Mouse (Mus musculus): ENCODE results near the gene Cnot8. TPM values are rescaled to one million over a fixed set of nuclear protein-coding genes. Genes with fewer than 3 reads are reported as not detected.

Cnot8 gene
- 60.1 to 62.6 TPM (median 60.8 TPM) in 4 replicates for total RNA-seq (2023; ENCODE audit: inconsistent age)

DNA sequence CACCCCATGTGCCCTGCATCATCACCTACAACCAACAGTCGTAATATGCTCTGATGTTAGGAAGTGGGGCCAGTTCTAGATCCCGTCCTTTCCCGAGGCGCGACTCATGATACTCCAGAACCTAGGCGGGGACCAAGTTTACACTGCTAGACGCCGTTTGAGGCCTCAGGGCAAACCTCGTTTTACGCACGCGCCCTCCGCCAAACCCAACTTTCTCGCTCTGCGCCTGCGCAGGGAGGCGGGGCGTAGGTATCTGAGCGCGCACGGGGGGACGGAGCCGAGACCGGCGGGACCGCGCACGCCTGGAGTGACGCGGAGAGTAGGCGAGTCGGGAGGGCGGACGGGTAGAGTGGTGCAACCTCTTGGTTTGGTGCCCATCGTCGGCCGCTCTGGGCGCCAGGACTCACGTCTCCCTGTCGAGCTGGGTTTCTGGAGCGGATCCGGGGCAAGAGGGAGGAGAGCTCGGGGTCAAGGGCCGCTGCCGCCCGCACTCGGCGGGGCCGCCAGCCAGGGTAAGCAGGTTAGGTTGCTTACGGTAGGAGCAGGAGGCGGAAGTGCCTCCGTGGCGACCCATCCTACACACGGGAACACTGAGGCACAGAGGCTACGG is at the start of gene Cnot8:
TSS of gene Cnot8 (plus strand) at position 457 of the 610 bp plus-strand sequence.

DNA sequence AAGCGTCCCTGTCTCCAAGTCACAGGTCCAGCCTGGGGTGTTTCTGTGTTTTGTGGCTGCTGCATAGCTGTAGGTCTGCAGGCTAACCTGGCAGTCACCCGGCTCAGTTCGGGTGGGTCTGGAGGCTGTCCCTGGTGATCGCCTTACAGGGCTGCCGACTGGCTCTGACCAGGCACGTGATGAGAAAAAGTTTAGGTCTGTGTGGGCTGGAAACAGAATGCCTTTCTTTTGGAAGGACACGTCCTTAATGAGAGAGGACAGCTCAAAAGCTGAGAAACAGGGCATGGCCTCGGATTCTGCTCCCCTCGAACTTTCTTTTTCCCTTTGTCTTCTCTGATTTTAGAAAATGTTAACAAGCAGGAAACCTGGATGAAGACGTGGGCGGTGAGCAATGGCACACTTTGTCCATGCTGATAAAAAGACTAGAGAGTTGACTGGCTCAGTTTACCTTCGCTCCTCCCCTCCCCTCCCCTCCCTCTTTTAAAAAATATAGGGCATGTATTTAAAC is 10.9 kb upstream of the Cnot8 start, which contains the start of gene Gm12248:
TSS of gene Gm12248 (minus strand) at position 114 of the 508 bp plus-strand sequence.

Other genes with a start within 250 kb of the Cnot8 start
- 94.1 to 102 TPM (median 95.3 TPM) in 4 replicates for gene Larp1, start 95.1 kb upstream of the Cnot8 start, total RNA-seq (2023; ENCODE audit: inconsistent age)
- gene Gm12248, start 11.0 kb upstream of the Cnot8 start, total RNA-seq (2023; ENCODE audit: inconsistent age): not detected in 4 replicates
- 19.0 to 25.7 TPM (median 23.6 TPM) in 4 replicates for gene Gemin5, start 64.4 kb downstream of the Cnot8 start, total RNA-seq (2023; ENCODE audit: inconsistent age)
- 19.3 to 27.3 TPM (median 23.6 TPM) in 4 replicates for gene Mrpl22, start 67.5 kb downstream of the Cnot8 start, total RNA-seq (2023; ENCODE audit: inconsistent age)
- gene Igtp, start 95.4 kb downstream of the Cnot8 start, total RNA-seq (2023; ENCODE audit: inconsistent age): 17.1 to 20.3 TPM (median 19.2 TPM) in 4 replicates
- 7.3 to 12.0 TPM (median 8.3 TPM) in 4 replicates for gene Irgm2, start 95.5 kb downstream of the Cnot8 start, total RNA-seq (2023; ENCODE audit: inconsistent age)
- not detected in 4 replicates for gene 4930438A08Rik, start 170.6 kb downstream of the Cnot8 start, total RNA-seq (2023; ENCODE audit: inconsistent age)
- 29.9 to 31.8 TPM (median 30.8 TPM) in 4 replicates for gene Zfp692, start 202.9 kb downstream of the Cnot8 start, total RNA-seq (2023; ENCODE audit: inconsistent age)
- 26.9 to 29.1 TPM (median 27.9 TPM) in 4 replicates for gene Zfp672, start 226.2 kb downstream of the Cnot8 start, total RNA-seq (2023; ENCODE audit: inconsistent age)
- 20.2 to 31.2 TPM (median 22.2 TPM) in 4 replicates for gene Sh3bp5l, start 226.6 kb downstream of the Cnot8 start, total RNA-seq (2023; ENCODE audit: inconsistent age)